Mouse (Mus musculus): ENCODE measurements around the gene Skida1.

- TF ChIP-seq EP300 (IDR thresholded peaks at IDR 0.05; ENCODE audit: low read depth) (no peak), CTCF (IDR thresholded peaks at IDR 0.05; ENCODE audit: low read depth) (no peak)
Measured at GRCm38 (mm10) chr2:18012866-18013265, 36.0 kb downstream of the Skida1 start.

Measured in liver, embryonic 14.5 days (tissue).